Mouse (Mus musculus): ENCODE results near the gene Tmem184b. TPM values are rescaled to one million over a fixed set of nuclear protein-coding genes. Genes with fewer than 3 reads are reported as not detected.

Tmem184b gene
- total RNA-seq, 2 experiments from 2014 or later, result 4.0 to 12.0 TPM

GRCm38 (mm10) chr15:79347165-79347844 lies 56.1 kb downstream of the Tmem184b start:
- ATAC-seq (replicated peaks; ENCODE audit: poor library complexity), result peak; percentile 71

GRCm38 (mm10) chr15:79346051-79346793 lies 57.1 kb downstream of the Tmem184b start, which contains the start of gene Maff:
Gene Maff, plus strand, starts transcription at chr15:79346621.
- ATAC-seq (replicated peaks; ENCODE audit: poor library complexity), result no peak; the same call in 1 of the 2 replicates

GRCm38 (mm10) chr15:79344627-79345026 lies 58.7 kb downstream of the Tmem184b start:
- ATAC-seq (replicated peaks; ENCODE audit: poor library complexity), result no peak

- ATAC-seq (replicated peaks; ENCODE audit: poor library complexity), result no peak
Observed at GRCm38 (mm10) chr15:79342641-79343337, 60.6 kb downstream of the Tmem184b start.

GRCm38 (mm10) chr15:79338978-79339377 lies 64.4 kb downstream of the Tmem184b start:
- peak; percentile 47 for ATAC-seq (replicated peaks; ENCODE audit: poor library complexity)

GRCm38 (mm10) chr15:79335061-79335655 lies 68.2 kb downstream of the Tmem184b start:
- peak; percentile 33 for ATAC-seq (replicated peaks; ENCODE audit: poor library complexity)

GRCm38 (mm10) chr15:79333409-79333808 lies 70.0 kb downstream of the Tmem184b start:
- ATAC-seq (replicated peaks; ENCODE audit: poor library complexity), result peak; percentile 27; the same call in 1 of the 2 replicates

- no peak for ATAC-seq (replicated peaks; ENCODE audit: poor library complexity)
Observed at GRCm38 (mm10) chr15:79330521-79330920, 72.8 kb downstream of the Tmem184b start.

GRCm38 (mm10) chr15:79329979-79330363 lies 73.4 kb downstream of the Tmem184b start:
- no peak for ATAC-seq (replicated peaks; ENCODE audit: poor library complexity)

- no peak for ATAC-seq (replicated peaks; ENCODE audit: poor library complexity)
Observed at GRCm38 (mm10) chr15:79329346-79329978, 73.9 kb downstream of the Tmem184b start.

- no peak for ATAC-seq (replicated peaks; ENCODE audit: poor library complexity)
Observed at GRCm38 (mm10) chr15:79328939-79329275, 74.5 kb downstream of the Tmem184b start.

- ATAC-seq (replicated peaks; ENCODE audit: poor library complexity), result peak; percentile 82
Observed at GRCm38 (mm10) chr15:79328058-79328938, 75.1 kb downstream of the Tmem184b start, which contains the start of gene Pla2g6. Gene Pla2g6, minus strand, starts transcription at chr15:79328390.

- ATAC-seq (replicated peaks; ENCODE audit: poor library complexity), result peak; percentile 29
Observed at GRCm38 (mm10) chr15:79326971-79327961, 76.1 kb downstream of the Tmem184b start.

- ATAC-seq (replicated peaks; ENCODE audit: poor library complexity), result no peak
Observed at GRCm38 (mm10) chr15:79326264-79326663, 77.1 kb downstream of the Tmem184b start.

- no peak for ATAC-seq (replicated peaks; ENCODE audit: poor library complexity)
Observed at GRCm38 (mm10) chr15:79325742-79326141, 77.6 kb downstream of the Tmem184b start.

- ATAC-seq (replicated peaks; ENCODE audit: poor library complexity), result no peak
Observed at GRCm38 (mm10) chr15:79324373-79324772, 79.0 kb downstream of the Tmem184b start.

- no peak for ATAC-seq (replicated peaks; ENCODE audit: poor library complexity)
Observed at GRCm38 (mm10) chr15:79323791-79324155, 79.6 kb downstream of the Tmem184b start.

GRCm38 (mm10) chr15:79322991-79323790 lies 80.2 kb downstream of the Tmem184b start:
- peak; percentile 35 for ATAC-seq (replicated peaks; ENCODE audit: poor library complexity)

All from megakaryocyte progenitor cell, adult 5-6 weeks (primary cell).